Comparison of ENCODE assay signal across 19 mouse cellular contexts in the genomic region with DNA sequence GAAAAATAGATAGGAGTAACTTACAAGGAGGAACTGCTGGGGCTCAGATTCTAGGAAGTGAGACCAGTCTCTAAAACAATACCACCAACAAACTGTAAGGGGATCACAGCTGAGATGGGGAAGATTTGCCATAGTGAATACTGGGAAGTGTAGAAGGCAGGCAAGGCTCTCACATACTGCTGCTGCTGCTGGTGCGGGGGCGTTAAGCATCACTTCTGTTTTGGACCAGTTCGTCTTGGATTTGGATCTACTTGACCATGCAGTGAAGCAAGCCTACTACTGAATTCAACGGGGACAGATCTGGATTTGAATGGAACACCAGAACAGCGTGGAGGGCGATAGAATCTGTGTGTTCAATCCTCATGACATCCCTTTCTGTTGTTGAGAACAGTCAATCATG.
A peak's percentile ranks its signal among the peaks of the same experiment; 100 is the strongest.
DNase-seq lines count a peak whose midpoint lies in the region; ATAC-seq lines count a peak whose summit lies in the region.
"Had no signal": no experiment of that assay in that cellular context is flagged by ENCODE, and none has a peak within 500 bp of the region (broad histone marks: within the 10 kb centered on the region; RNA-seq: fewer than 3 reads in every experiment).

No protein-coding gene starts in this region.

- H3K9ac ChIP-seq in kidney, embryonic 16.5 days (replicated peaks; ENCODE audit: low read length) = no peak overlapping the region
- no peak overlapping the region for H3K9ac ChIP-seq in kidney, embryonic 14.5 days (ENCODE audit: low read depth, low read length)
- H3K9ac ChIP-seq: embryonic facial prominence, embryonic 13.5 days; forebrain, embryonic 12.5 days; heart, embryonic 12.5 days; hindbrain, embryonic 14.5 days had no signal

- H3K27ac ChIP-seq in kidney, embryonic 16.5 days (ENCODE audit: low read length) = 0 out of 2 replicates have a peak overlapping the region, but pooled peaks have one; percentile 26
- H3K27ac ChIP-seq in kidney, embryonic 14.5 days (ENCODE audit: low read depth, low read length) = no peak overlapping the region
- H3K27ac ChIP-seq: forebrain, embryonic 12.5 days; hindbrain, embryonic 10.5 days; hindbrain, embryonic 14.5 days had no signal

- H3K4me2 ChIP-seq in kidney, embryonic 16.5 days (replicated peaks; ENCODE audit: low read depth, low read length) = no peak overlapping the region
- H3K4me2 ChIP-seq in kidney, embryonic 14.5 days (replicated peaks; ENCODE audit: low read depth, low read length) = no peak overlapping the region
- H3K4me2 ChIP-seq: embryonic facial prominence, embryonic 13.5 days; forebrain, embryonic 12.5 days; heart, embryonic 12.5 days; hindbrain, embryonic 14.5 days had no signal

- no peak overlapping the region for H3K4me3 ChIP-seq in kidney, embryonic 16.5 days (ENCODE audit: low read length)
- no peak overlapping the region for H3K4me3 ChIP-seq in kidney, embryonic 14.5 days (ENCODE audit: low read length)
- H3K4me3 ChIP-seq: embryonic facial prominence, embryonic 13.5 days; forebrain, embryonic 12.5 days; heart, embryonic 12.5 days; hindbrain, embryonic 10.5 days had no signal

- DNase-seq in right cerebral cortex, postnatal 14 days = peak; percentile 26
- no peak for DNase-seq in right cerebral cortex, postnatal 25 days
- peak; percentile 58 for DNase-seq in brain, adult 2 months (ENCODE audit: low read depth, low spot score)
- DNase-seq in left cerebral cortex, postnatal 14 days (ENCODE audit: low spot score in 2 of 2) = no peak
- DNase-seq in left cerebral cortex, postnatal 4 days = no peak
- DNase-seq: adrenal gland, postnatal 14 days; cerebellum, adult 18-20 months; cerebellum, adult 9-11 months; cerebellum, postnatal 36 days; gastrocnemius, postnatal 10 days had no signal

- WGBS in kidney, embryonic 16.5 days = 58% methylated on average over 6 of the region's 6 CpGs
- 63% methylated on average over 6 of the region's 6 CpGs for WGBS in kidney, embryonic 14.5 days

- no peaks in the 10 kb centered on the region for H3K27me3 ChIP-seq in kidney, embryonic 16.5 days (ENCODE audit: insufficient read depth, low read length)
- H3K27me3 ChIP-seq in kidney, embryonic 14.5 days (ENCODE audit: control insufficient read depth, insufficient read depth, low read length) = no peaks in the 10 kb centered on the region
- H3K27me3 ChIP-seq: embryonic facial prominence, embryonic 13.5 days; forebrain, embryonic 12.5 days; heart, embryonic 12.5 days had no signal

- no peaks in the 10 kb centered on the region for H3K36me3 ChIP-seq in kidney, embryonic 16.5 days (ENCODE audit: insufficient read depth, low read length)
- H3K36me3 ChIP-seq in kidney, embryonic 14.5 days (ENCODE audit: control insufficient read depth, insufficient read depth, low read length) = no peaks in the 10 kb centered on the region
- H3K36me3 ChIP-seq: embryonic facial prominence, embryonic 13.5 days; forebrain, embryonic 12.5 days; heart, embryonic 12.5 days; hindbrain, embryonic 10.5 days had no signal

- peaks cover 4% of the 10 kb centered on the region; the same call in 1 of the 2 replicates for H3K9me3 ChIP-seq in kidney, embryonic 16.5 days (ENCODE audit: low read length)
- no peaks in the 10 kb centered on the region for H3K9me3 ChIP-seq in kidney, embryonic 14.5 days (ENCODE audit: control insufficient read depth, low read length)
- H3K9me3 ChIP-seq: forebrain, embryonic 12.5 days; heart, embryonic 12.5 days; hindbrain, embryonic 10.5 days had no signal

- no peak for ATAC-seq in kidney, embryonic 16.5 days (ENCODE audit: low FRiP score, low TSS enrichment)
- no peak for ATAC-seq in kidney, embryonic 14.5 days (ENCODE audit: low FRiP score, low TSS enrichment)
- ATAC-seq: activated CD4-positive, CD25-positive, alpha-beta regulatory T cell, adult 4 months; forebrain, embryonic 16.5 days had no signal

- intact Hi-C loops in left cerebral cortex, postnatal 14 days (cut with DNase I) = no loop called here
- intact Hi-C loops in left cerebral cortex, postnatal 4 days (cut with DNase I) = no loop called here

- peaks cover 30% of the 10 kb centered on the region for H3K4me1 ChIP-seq in kidney, embryonic 16.5 days (ENCODE audit: insufficient read depth, low read length)
- peaks cover 7% of the 10 kb centered on the region for H3K4me1 ChIP-seq in kidney, embryonic 14.5 days (ENCODE audit: control insufficient read depth, insufficient read depth, low read length)
- H3K4me1 ChIP-seq: forebrain, embryonic 12.5 days had no signal

Comparison
In these comparisons a context has a peak if more than half of its experiments do, and no peak if none do; other contexts are left out.
1. DNase-seq: peak in right cerebral cortex, postnatal 14 days (single experiment) and brain, adult 2 months (single experiment); none in right cerebral cortex, postnatal 25 days (single experiment), left cerebral cortex, postnatal 14 days (0 of 2) and left cerebral cortex, postnatal 4 days (single experiment).